Mouse (Mus musculus) bone marrow macrophage, adult 2 months (primary cell): ENCODE measurements around the gene Bsnd.

ENCODE experiments used
- CTCF ChIP-seq: IDR thresholded peaks from 2 replicates; pipeline ENCODE4 v1.5.1; 2012; ENCODE audit warnings: low read depth, mild to moderate bottlenecking, low read length, moderate library complexity
- POLR2A ChIP-seq: IDR thresholded peaks from 2 replicates; pipeline ENCODE4 v1.6.1; 2012; ENCODE audit warnings: mild to moderate bottlenecking, low read depth, low read length, borderline replicate concordance

DNA sequence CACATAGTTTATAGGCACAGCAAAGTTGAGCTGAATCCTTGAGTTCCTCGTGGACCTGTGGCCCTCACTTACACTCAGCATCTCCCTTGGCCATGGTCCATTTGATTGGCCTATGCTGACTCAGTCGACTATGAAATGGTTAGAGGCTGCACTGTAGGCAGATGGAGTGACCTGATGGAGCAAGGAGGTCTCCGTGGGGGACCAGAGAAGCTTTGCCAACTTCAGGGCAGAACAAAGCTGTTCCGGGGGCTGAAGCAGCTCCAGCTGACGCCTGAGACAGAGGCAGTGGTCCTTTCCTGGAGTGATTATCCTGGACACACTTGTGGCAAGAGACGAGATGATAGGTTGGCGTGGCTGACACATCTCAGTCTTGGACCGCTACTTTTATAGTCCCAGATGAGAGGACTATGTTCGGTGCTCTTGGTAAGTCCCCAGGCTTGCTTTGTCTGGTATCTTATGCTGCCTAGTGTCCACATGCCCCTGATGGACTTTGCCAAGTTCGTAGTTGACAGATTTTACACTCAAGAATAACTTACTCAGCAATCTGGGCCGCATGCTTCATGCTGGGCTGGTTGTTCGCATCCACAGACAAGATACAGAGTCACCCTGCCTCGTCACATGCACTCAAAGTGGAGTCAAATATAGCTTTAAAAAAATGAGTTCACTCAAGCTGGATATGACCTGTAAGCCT, 24.5 kb downstream of the Bsnd start:
- TF ChIP-seq CTCF (no peak), POLR2A (no peak)
